In the genomic region with DNA sequence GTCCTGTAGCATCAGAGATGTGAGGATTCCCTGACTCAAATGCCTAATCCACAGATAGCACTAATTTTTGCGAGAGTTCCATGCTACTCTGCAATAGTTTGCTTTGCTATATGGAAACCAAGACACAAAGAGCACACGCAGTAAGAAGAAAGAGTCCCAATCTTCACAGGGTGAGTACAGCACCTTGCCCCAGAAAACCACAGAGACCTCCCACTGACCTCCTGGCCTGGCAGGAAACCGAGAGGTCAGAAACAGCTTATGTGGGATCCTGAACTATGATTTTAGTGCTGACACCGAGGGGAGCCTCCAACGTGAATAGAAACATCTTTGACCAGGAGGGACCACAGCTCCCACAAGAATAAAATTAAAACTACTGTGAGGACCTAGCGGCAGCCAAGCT, we compare ENCODE assay signal across 24 mouse cellular contexts.
"Had no signal": no experiment of that assay in that cellular context is flagged by ENCODE, and none has a peak within 500 bp of the region (broad histone marks: within the 10 kb centered on the region; RNA-seq: fewer than 3 reads in every experiment).

No protein-coding gene starts in this region.

- ATAC-seq: hindbrain, postnatal 0 days; inflammation-experienced regulatory T-cells, adult 6 months had no signal

- H3K27ac ChIP-seq: heart, embryonic 10.5 days; hindbrain, embryonic 13.5 days; hindbrain, embryonic 15.5 days; hindbrain, postnatal 0 days; intestine, embryonic 15.5 days; layer of hippocampus, adult 2 months; left cerebral cortex, adult 2 months; limb, embryonic 10.5 days; limb, embryonic 12.5 days; liver, embryonic 13.5 days; liver, embryonic 15.5 days had no signal

- H3K4me1 ChIP-seq: hindbrain, embryonic 13.5 days; hindbrain, embryonic 15.5 days; intestine, embryonic 15.5 days; limb, embryonic 10.5 days; limb, embryonic 12.5 days; liver, embryonic 13.5 days; liver, embryonic 15.5 days had no signal

- H3K36me3 ChIP-seq: heart, embryonic 10.5 days; heart, embryonic 12.5 days; hindbrain, embryonic 13.5 days; hindbrain, embryonic 15.5 days; intestine, embryonic 15.5 days; limb, embryonic 10.5 days; limb, embryonic 12.5 days; liver, embryonic 13.5 days; liver, embryonic 15.5 days had no signal

- DNase-seq: gastrocnemius, postnatal 14 days; gastrocnemius, postnatal 36 days; heart, adult 18-20 months; heart, postnatal 36 days; kidney, adult 18-20 months; kidney, adult 8-10 months; kidney, postnatal 10 days; kidney, postnatal 25 days; kidney, postnatal 4 days; liver; liver, embryonic 13.5 days had no signal

- H3K27me3 ChIP-seq: heart, embryonic 12.5 days; hindbrain, embryonic 13.5 days; hindbrain, embryonic 15.5 days; intestine, embryonic 15.5 days; limb, embryonic 12.5 days; liver, embryonic 13.5 days; liver, embryonic 15.5 days had no signal

- H3K9ac ChIP-seq: heart, embryonic 12.5 days; hindbrain, embryonic 13.5 days; hindbrain, embryonic 15.5 days; intestine, embryonic 15.5 days; limb, embryonic 12.5 days; liver, embryonic 13.5 days; liver, embryonic 15.5 days had no signal

- H3K4me3 ChIP-seq: heart, embryonic 10.5 days; heart, embryonic 12.5 days; hindbrain, embryonic 13.5 days; hindbrain, embryonic 15.5 days; intestine, embryonic 15.5 days; layer of hippocampus, adult 2 months; left cerebral cortex, adult 2 months; limb, embryonic 10.5 days; limb, embryonic 12.5 days; liver, embryonic 13.5 days; liver, embryonic 15.5 days had no signal

- H3K4me2 ChIP-seq: heart, embryonic 12.5 days; hindbrain, embryonic 13.5 days; hindbrain, embryonic 15.5 days; intestine, embryonic 15.5 days; limb, embryonic 12.5 days; liver, embryonic 11.5 days; liver, embryonic 13.5 days; liver, embryonic 15.5 days had no signal

- H3K9me3 ChIP-seq: heart, embryonic 10.5 days; heart, embryonic 12.5 days; hindbrain, embryonic 13.5 days; hindbrain, embryonic 15.5 days; intestine, embryonic 15.5 days; limb, embryonic 10.5 days; limb, embryonic 12.5 days; liver, embryonic 13.5 days; liver, embryonic 15.5 days had no signal
